Mouse (Mus musculus) monocyte, adult 5-6 weeks (primary cell): ENCODE results near the gene Pth1r. TPM values are rescaled to one million over a fixed set of nuclear protein-coding genes. Genes with fewer than 3 reads are reported as not detected.
A peak's percentile ranks its signal among the peaks of the same experiment; 100 is the strongest.
"Not testable (repeated sequence)": the region's sequence is repeated elsewhere in the genome, so short reads cannot be mapped to it uniquely, and the experiment has no call there.

Experiments
- ATAC-seq: fragments of 153-309, 156-312 bp; replicated peaks from 2 replicates; pipeline ENCODE4 v1.8.0; 2017; ENCODE audit warnings: mild to moderate bottlenecking; ENCODE audit not compliant: low TSS enrichment, insufficient number of reproducible peaks, severe bottlenecking, poor library complexity, low FRiP score
- total RNA-seq: library from RNA; stranded (forward); fragments of 200-1000, 200-491, 200-594 nt; gene quantifications from 3 replicates; pipeline ENCODE4 v1.2.3, GENCODE M21; 2017

The Pth1r gene
- total RNA-seq, 1 experiment from 2014 or later, result not detected

GRCm38 (mm10) chr9:110695165-110695755 is 51.7 kb downstream of the Pth1r start:
- no peak for ATAC-seq

GRCm38 (mm10) chr9:110689261-110689779 is 57.6 kb downstream of the Pth1r start:
- ATAC-seq, result no peak

GRCm38 (mm10) chr9:110687846-110688245 is 59.1 kb downstream of the Pth1r start:
- ATAC-seq, result no peak

GRCm38 (mm10) chr9:110687061-110687460 is 59.9 kb downstream of the Pth1r start:
- no peak for ATAC-seq

- no peak for ATAC-seq
Observed at GRCm38 (mm10) chr9:110686472-110686871, 60.5 kb downstream of the Pth1r start.

- ATAC-seq, result peak; percentile 75
Observed at GRCm38 (mm10) chr9:110685591-110685990, 61.4 kb downstream of the Pth1r start.

- ATAC-seq, result no peak; the same call in 1 of the 2 replicates
Observed at GRCm38 (mm10) chr9:110685187-110685586, 61.8 kb downstream of the Pth1r start.

GRCm38 (mm10) chr9:110684100-110684831 is 62.7 kb downstream of the Pth1r start:
- ATAC-seq, result no peak

GRCm38 (mm10) chr9:110683574-110684099 is 63.3 kb downstream of the Pth1r start:
- ATAC-seq, result no peak

GRCm38 (mm10) chr9:110682697-110683096 is 64.2 kb downstream of the Pth1r start:
- ATAC-seq, result not testable (repeated sequence)

- ATAC-seq, result peak; percentile 58
Observed at GRCm38 (mm10) chr9:110682255-110682654, 64.7 kb downstream of the Pth1r start.

- ATAC-seq, result no peak
Observed at GRCm38 (mm10) chr9:110681817-110682216, 65.1 kb downstream of the Pth1r start.

GRCm38 (mm10) chr9:110680736-110681507 is 66.0 kb downstream of the Pth1r start:
- no peak for ATAC-seq

GRCm38 (mm10) chr9:110678886-110679285 is 68.1 kb downstream of the Pth1r start:
- no peak for ATAC-seq

GRCm38 (mm10) chr9:110676492-110676911 is 70.4 kb downstream of the Pth1r start:
- peak; percentile 92 for ATAC-seq

GRCm38 (mm10) chr9:110673107-110673752 is 73.7 kb downstream of the Pth1r start:
- no peak for ATAC-seq

GRCm38 (mm10) chr9:110672462-110673106 is 74.4 kb downstream of the Pth1r start:
- ATAC-seq, result 0 out of 2 replicates have a peak, but pooled peaks have one; percentile 44
